Mouse (Mus musculus) brain, embryonic 14.5 days (tissue): ENCODE measurements around the gene Stk19.

Experiments
- CTCF ChIP-seq: fragments of 200-500 bp; IDR thresholded peaks from 2 replicates; pipeline ENCODE4 v1.5.1; 2012; ENCODE audit warnings: inconsistent platforms, mild to moderate bottlenecking, moderate library complexity, borderline replicate concordance; ENCODE audit not compliant: insufficient read depth, insufficient read length; ENCODE audit errors: extremely low read depth
- POLR2A ChIP-seq: fragments of 200-500 bp; IDR thresholded peaks from 2 replicates; pipeline ENCODE4 v1.6.1; 2012; ENCODE audit warnings: mild to moderate bottlenecking, inconsistent platforms, borderline replicate concordance; ENCODE audit not compliant: poor library complexity, insufficient read depth, insufficient read length, severe bottlenecking; ENCODE audit errors: extremely low read depth

- TF ChIP-seq POLR2A: no peak
- TF ChIP-seq CTCF: no peak
Measured at GRCm38 (mm10) chr17:34837464-34838324, 949 bp upstream of the Stk19 start.
